Mouse (Mus musculus): Measurements from ENCODE around the gene Tnc. TPM values are rescaled to one million over a fixed set of nuclear protein-coding genes. Genes with fewer than 3 reads are reported as not detected.

Tnc gene
- polyA plus RNA-seq (2017; shearing (Covaris generic)): under 1 TPM; 0.09 to 0.33 TPM

DNA sequence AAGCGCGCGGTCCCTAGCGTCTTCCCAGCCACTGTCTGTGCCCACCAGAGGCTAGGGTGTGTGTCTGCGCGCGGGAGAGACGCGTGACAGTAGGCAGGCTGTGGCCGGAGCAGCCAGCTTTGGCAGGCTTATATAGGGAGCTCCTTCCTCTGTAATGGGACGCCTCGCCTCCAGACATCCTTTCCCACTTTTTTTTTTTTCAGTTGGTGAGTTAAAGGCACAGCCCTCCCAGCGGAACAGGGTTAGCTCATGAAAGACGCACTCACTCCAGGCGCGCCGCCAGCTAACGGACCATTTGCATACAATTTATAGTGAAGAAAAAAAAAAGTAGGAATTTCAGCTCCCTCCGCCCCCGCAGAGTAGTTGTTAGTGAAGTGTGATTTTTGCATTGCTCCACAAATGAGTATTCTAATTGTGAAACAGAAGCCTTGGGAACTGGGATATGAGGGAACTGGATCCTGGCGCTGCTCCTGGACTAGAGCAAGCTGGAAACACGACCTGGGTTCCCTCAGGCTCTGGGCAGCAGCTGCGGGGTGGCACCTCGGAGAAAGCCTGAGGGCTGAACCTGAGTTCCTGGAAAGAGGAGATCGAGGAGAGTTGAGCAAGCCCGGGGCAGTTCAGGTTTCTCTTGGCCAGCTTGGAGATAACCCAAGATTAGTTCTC is at the start of gene Tnc:
Tnc (minus strand) TSS at position 185 of the 663 bp plus-strand sequence.
- ATAC-seq: no peak

DNA sequence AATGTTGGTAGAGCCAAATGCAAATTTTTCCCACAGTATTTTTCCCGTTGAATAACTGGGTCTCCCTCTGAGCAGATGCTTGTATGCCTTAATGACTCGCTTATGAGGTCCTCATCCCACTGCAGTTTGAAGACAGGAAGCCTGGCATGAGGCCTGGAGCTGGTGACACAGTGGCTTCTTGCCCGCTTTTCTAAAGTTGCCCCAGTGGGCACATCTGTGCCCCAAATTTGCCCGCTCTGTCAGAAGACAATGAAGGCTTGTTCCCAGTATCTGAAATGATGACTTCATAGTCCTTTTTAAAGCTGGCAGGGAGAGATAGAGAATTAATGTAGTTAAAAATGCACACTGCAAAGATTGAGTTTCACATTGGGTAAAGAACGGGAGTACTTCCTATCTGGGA is 47.4 kb upstream of the Tnc start:
- no peak for ATAC-seq

DNA sequence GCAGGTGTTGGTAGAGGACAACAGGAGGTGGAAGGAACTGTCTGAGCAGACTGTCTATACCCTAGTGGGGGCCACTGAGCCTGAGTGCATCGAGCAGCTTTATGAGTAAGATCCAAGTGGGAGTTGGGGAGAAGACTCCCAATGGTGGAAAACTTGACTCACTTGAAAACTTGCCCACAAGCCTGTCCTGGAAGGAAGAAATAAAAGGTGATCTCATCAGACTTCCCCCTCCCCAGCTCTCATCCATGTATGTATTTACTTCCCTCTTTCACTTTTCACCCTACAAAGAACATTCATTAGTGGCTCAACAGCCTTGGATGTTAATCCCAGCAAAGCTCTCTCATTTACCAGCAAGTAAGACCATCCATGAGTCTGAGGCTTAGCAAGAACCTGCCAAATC is 46.0 kb upstream of the Tnc start:
- ATAC-seq: no peak

DNA sequence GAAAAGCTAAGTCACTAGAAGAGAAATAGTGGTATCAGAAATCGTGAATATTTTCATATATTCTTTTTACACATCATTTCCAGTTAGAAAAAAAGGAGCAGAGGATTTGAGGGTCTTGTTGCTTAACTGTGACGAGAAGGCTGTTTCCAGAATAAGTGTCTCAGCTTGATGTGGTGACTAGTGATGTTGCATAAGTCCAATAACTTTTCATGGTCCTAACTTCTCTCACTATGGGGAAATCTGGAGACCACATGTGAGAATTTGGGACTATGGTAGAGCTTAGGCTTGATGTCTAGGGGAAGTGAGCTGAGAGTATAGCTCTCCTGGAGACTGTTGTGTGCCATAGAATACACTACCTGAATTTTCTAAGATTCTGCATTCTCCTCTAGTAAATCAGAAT is 42.6 kb upstream of the Tnc start:
- no peak for ATAC-seq

DNA sequence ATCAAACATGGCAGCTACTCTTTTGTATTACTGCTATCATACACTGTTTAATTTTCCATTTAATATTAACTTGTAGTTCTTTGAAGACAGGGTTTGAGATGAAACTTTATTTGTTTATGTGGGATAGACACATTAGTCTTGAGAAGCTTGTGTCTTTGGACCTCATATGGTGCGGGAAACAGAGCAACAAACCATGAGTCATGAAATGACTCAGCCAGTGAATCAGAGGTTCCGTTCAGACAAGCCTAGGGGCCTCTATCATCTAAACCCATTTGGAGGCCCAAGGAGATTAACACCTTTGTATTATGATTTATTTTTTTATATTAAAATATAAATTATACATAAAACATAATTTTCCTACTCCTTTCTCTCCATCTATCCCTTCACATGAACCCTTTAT is 40.9 kb upstream of the Tnc start:
- ATAC-seq: no peak

DNA sequence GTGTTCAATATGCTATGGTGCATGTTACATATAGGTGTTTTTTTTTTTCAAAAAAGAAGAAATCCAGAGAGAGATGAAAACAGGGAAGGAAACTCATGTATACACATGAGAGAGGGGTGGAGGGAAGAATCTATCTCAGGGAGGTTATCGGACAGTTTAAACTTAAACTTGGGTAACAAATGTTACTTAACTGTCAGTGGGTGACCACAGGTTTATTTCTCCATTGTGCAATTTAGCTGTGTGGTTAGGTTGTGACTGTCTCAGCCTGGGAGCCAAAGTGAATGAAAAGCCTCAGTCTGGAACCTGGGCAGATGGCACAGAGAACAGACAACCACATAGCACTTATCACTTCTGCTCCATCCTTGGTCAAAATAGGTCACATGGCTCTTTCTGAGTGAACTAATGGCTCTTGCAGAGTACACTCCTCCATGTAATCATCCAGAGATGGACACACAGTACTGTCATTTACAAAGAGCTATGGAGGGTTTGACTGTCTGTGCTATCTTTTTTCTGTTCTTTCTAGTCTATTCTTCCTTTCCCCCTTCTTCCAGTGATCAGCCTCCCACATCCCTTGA is 39.3 kb upstream of the Tnc start:
- no peak for ATAC-seq

DNA sequence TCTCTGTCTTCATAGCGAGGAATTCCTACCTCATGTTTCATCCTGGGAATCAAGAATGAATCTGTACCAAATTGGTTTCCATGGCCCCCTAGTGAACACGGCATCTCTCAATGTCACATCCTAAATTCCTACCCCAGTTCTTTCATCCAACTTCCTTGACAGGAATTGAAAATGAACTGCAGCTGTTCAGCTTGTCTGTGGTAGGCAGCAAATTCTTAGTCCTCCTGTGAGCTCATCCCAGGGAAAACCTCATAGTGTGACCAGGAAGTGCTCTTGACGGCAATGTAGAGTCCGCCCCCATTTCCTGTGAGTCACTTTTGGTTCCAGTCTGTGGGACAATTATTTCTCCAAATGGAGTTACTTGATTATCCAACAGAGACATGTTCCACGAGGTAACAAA is 37.0 kb upstream of the Tnc start:
- ATAC-seq: no peak

DNA sequence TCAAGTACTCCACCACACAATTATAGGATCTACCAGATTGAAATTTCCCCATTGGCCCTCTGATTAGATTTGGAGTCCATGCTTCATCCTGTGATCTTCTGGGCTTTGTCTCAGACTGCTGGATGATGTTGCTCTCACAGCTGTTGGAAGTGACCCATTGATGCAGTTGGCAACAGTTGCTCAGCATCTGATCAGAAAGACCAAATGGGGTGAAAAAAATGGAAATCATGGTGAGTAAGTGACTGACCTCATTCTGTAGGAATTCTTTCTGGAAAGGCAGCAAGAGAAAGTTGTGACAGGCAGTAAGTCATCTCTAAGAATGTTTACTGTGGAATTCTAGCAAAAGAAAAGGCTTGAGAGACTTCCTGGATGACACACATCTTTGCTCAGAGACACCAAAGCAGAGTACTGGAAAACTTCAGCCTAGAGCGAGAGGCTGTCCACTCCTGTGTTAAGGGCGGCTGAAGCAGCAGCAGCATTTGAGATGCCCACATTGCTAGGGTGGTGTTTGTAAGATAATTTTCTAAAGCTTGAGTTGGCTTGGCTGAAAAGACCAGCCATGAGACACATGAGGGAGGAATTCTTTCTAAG is 31.3 kb upstream of the Tnc start:
- no peak for ATAC-seq

DNA sequence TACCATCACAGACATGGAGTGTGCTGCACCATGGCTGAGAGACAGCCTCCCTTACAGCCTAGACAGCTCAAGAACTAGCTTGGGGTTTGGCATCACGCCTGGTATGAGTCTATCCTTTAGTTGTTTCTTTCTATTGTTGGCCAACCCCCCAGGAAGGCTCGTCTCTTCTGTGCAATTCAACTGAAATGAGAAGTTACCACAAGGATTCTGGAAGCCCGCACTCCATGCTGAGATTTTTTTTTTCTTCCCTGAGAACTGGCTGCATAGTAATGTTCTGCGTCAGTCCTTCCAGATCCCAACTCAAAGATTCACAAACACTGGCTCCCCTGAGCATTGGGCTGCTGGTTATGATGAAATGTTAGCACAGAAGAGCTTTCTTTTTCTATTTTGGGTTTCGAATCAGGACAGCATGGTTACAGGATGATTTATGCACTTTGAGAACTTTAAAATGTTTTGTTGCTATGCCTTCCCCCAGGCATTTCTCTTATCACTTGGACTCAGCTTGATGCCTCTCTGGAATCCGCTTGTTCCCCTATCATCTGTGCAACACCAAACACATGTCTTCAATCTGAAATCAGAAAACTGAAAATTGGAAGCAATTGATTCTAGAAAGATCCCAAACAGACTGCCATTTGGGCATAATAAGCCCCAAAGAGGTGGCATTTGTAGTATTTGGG is 29.7 kb upstream of the Tnc start:
- ATAC-seq: no peak

DNA sequence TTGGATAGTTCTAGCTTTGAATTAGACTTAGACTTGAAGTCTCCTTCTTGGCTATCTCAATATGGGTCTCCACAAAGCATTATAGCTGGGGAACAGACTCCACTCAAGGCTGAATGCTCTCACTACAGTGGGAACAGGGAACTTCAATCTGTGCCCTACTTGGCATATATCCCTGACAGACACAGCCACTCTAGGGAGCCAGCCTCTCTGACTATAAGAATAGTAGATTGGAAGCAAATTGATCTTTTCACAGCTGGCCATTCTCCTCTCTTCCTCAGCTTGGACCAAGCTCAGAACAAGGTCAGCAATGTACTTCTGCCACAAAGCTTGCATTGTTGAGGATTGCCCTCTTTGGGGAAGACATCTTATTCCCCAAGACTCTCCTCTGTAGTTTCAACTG is 27.9 kb upstream of the Tnc start:
- no peak for ATAC-seq

DNA sequence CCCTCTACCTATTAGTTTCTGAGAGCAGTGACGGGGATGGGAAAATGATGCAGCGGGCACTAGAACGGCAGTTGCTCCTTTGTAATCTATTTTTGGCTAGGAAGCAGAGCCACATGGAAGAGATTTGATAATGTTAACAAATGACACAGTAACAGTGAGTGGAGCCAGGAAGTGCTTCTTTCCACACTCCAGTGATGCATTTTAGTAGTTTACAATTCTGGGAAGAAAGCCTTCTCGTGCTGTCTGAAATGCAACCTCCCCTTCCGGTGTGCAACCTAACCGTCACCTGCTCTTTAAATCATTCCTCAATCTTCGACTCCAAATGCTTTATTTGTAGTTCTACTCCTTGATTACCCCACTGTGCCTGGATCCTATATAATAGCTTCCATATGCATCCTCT is 20.6 kb upstream of the Tnc start:
- no peak for ATAC-seq

DNA sequence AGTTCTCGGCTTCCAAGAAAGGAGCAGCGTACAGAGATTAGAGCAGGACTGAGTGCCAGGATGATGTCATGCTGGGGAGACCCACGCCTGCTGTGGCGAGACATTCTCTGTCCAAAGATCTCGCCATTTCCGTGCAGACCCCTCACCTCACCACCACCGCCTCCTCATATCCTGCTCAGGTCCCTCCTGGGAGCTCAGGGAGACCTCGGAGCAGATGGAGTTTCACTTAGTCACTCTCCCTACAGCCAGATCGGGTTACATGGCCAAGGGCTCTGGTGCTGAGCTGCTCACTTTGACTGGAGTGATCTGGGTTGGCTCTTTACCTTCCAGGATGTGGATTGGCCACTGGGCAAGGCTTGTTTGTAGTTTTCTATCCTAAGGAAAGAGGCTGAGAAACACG is 18.5 kb upstream of the Tnc start:
- no peak for ATAC-seq

DNA sequence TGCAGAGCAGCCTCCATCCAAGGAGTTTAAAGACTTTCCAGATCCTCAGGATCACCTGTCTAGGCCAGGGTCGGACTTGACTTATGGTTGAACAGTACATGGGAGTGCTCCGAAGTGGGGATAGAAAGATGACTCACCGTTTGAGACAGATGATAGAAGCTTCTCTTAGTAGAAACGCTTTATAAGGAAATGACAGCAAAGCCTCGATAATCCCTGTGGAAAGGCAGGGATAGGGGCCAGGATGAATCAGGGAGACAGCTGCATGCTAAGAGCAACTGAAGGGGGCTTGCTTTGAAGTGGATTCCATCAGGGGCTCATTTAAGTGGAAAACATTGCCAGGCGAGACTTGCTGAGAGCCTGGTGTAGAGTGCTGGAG is 12.0 kb upstream of the Tnc start:
- no peak for ATAC-seq

DNA sequence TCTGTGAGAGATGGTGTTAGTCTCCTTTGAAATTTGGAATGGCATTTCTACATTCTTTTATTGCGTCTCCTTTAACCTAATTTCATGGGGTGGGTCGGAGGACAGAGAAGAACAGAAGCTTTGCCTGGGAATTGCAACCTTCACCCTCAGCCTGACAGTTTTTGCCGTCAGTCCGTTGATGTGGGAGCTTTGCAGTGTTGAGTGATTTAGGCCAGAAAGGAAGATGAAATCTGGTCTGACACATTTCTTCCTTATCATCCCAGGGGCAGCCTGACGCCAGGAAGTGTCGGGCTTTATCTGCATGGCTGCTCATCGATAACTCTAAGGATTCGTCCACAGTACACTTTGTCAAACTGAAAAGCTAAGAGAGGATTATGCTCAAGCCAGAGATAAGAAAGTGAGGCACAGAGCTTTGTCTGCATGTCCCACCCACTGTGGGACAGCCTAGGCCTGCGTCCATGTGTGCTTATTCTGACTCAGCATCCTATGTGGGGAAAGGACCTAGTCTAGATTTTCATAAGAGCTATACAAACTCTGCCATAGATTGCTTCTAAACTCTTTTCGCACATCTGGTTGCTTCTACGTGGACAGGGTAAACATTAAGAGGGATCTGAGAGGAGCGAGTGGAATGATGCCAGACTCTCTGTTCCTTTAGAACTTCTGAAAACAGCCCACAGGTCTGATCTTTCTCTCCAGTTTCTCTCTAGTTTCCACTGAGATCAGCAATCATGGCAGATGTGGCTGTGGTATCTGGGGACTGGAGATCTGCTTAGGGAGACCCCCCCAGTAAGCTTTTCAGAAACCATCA is 11.4 kb upstream of the Tnc start:
- ATAC-seq: no peak

DNA sequence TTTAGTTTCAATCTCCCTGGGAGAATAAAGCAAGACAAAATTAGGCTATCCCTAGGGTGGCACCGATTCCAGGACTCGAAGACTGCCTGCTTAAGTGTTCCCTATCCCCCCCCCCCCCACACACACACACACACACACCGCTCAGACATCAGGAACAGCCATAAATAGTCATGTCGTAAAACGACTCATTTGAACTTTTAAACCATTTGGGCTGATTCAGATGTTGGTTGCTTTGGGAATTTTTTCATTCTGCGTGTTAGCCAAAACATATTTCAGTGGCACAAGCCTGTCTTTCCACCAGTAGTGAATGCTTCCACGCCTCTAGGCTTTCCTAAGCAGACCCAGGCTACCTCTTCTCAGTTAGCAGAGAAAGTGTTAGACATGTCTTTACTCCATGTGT is 1.4 kb upstream of the Tnc start:
- no peak for ATAC-seq

DNA sequence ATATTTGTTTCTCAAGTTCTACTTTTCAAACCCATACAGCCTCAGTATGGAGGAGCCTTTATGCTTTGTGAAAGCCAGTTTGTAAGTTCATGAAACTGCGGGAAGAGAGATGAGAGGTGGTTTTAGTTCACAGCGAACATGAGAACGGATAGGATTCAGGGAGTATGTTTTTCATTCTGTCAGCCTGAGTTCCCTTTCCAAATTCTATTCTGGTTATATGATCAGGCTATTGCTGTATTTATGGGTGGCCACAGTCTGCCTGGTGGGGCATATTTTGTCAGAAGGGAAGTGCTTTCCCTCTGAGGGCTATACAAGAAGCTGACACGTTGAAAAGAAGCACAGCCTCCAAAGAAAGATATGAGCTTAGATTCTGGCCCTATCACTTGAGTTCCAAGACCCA is 2.9 kb downstream of the Tnc start:
- no peak for ATAC-seq

DNA sequence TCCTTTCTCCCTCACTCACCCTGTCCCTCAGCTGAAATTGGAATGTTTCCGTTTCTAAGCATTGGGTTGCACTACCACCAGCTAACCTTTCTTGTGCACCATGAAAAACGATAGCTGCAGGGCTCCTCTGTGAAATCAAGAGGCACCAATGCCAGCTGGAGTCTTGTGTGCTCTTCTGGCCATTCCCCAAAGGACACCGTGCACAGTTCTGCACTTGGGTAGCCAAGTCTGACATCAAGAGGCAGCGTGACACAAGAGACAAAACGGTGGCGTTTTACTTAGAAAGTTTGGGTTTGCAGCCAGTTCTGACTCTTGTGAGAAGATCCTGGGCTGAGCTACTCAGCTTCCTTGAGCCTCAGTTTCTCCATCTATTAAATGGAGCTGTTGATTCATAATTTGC is 3.4 kb downstream of the Tnc start:
- ATAC-seq: no peak

DNA sequence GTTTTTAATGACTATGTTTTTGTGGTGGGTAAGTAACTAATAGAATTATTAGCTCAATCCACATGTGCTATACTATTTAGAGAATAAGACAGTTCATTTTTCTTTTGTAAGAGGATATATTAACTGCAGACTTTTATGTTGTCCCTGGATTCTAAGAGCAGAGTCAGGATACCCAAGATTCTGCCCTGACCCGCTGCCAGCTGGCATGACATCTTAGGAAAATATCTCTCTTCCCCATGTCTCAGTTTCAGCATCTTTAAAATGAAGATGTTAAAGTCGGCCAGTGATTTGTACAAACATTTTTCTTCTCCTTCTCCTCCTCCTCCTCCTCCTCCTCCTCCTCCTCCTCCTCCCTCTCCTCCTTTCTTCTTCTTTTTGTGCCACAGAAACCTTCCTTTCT is 7.7 kb downstream of the Tnc start:
- ATAC-seq: no peak

DNA sequence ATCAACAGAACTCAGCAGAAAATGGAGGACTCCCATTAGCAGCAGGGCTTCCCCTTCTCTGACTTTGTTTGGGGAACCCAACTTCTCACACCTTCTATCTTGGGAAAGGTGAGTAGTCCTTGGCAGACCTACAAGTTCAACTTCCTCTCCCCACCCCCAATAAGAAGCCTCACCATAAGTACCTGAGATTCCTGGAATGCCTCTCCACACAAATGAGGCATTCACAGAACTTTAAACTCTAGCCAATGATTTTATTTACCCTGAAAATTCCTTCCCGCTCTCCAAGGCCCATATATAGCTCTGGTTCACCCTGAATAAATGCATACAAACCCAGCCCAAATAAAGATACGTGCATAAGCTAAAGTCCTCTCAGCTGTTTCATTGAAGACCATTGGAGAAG is 9.3 kb downstream of the Tnc start:
- ATAC-seq: no peak

DNA sequence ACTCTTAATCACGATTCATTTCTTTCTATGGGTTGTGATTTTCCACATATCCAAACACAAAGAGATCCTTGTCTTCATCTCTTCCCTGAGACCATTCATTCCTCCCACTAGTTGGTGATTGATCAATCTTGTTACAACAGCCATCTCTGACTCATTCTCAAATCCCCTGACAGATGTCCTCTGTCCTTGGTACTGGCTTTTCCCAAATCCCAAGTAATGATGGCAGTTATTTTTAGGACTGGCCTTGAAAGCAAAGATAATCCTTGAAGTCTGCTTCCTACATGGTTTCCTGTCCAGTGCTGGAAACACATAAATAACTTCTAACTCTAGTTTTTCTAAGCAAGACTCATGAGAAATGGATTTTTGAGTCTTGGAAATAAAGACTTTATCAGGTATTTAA is 12.1 kb downstream of the Tnc start:
- no peak for ATAC-seq

DNA sequence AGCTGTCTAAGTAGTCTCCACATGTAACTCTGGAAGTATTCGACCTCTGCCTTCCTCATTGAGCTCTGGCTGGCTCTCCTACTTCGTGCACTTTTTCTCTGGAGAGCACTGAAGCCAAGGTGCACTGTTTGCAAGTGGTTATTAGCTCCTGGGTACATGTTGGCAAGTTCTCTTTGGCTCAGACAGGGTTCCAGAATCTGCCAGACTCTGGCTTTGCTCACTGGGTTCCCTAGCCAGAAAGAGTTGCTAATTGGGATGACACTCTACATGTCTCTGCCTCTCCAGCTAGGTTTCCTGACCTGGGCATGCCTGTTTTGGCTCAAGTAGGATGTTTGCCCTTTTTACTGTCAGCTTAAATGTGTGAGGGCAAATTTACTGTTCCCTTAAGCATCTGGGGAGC is 13.6 kb downstream of the Tnc start:
- no peak for ATAC-seq

DNA sequence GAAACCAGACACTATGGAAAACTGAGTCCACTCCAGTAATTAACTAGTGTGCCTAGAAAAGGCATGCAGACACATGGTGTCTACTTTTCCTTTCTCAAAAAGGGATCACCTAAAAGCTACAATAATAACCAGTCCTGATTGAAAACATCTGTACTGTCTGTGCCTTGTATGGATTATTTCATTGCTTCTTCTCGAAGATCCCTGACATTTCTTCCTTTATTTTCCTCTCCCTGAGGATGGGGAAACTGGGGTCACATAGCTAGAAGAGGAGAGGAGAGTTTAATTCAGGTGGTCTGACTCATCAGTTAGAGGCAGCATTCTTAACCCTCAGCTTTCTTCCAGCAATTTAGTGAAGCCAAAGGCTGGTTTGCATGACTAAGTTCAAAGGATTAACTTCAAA is 17.3 kb downstream of the Tnc start:
- no peak for ATAC-seq

DNA sequence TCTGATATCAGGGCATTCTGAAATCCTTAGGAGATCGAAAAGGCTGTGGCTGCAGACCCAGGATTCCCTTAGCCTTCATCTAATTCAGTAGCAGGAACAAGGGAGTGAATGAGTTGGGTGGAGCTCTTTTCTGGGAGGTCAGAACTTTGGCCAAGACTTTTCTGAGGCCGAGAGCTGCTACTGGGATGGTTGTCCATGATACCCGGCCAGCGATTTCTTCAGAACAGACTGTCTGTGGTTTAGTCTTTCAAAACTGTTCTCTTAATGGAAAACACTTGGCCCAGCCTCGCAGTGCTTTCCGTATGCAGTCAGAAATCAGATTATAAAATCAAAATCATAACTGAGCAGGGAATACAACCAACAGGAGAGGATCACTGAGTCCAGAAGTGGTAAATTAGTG is 21.2 kb downstream of the Tnc start:
- ATAC-seq: no peak
